32 mouse cellular contexts compared by ENCODE assay signal in genomic region chr9:95067037-95067436, GRCm38 (mm10).
"Had no signal": no experiment of that assay in that cellular context is flagged by ENCODE, and none has a peak within 500 bp of the region (broad histone marks: within the 10 kb centered on the region; RNA-seq: fewer than 3 reads in every experiment).

No protein-coding gene starts in this region.

- H3K4me1 ChIP-seq: limb, embryonic 12.5 days; limb, embryonic 13.5 days; liver, embryonic 12.5 days; liver, embryonic 13.5 days; liver, embryonic 15.5 days; megakaryocyte, embryonic 14.5 days; midbrain, embryonic 15.5 days; neural tube, embryonic 12.5 days had no signal

- ATAC-seq: liver, embryonic 12.5 days; liver, postnatal 0 days; lung, postnatal 0 days; midbrain, embryonic 13.5 days; midbrain, embryonic 15.5 days; midbrain, embryonic 16.5 days had no signal

- H3K27me3 ChIP-seq: limb, embryonic 12.5 days; limb, embryonic 13.5 days; limb, embryonic 15.5 days; liver, embryonic 12.5 days; liver, embryonic 13.5 days; liver, embryonic 15.5 days; lung, embryonic 15.5 days; midbrain, embryonic 12.5 days; midbrain, embryonic 13.5 days; midbrain, embryonic 15.5 days; neural tube, embryonic 12.5 days had no signal

- H3K4me2 ChIP-seq: limb, embryonic 12.5 days; limb, embryonic 13.5 days; limb, embryonic 15.5 days; liver, embryonic 11.5 days; liver, embryonic 12.5 days; liver, embryonic 13.5 days; liver, embryonic 15.5 days; lung, embryonic 14.5 days; lung, embryonic 15.5 days; midbrain, embryonic 11.5 days; midbrain, embryonic 12.5 days; midbrain, embryonic 13.5 days; midbrain, embryonic 15.5 days; neural tube, embryonic 12.5 days had no signal

- H3K9ac ChIP-seq: limb, embryonic 12.5 days; limb, embryonic 13.5 days; limb, embryonic 15.5 days; liver, embryonic 12.5 days; liver, embryonic 13.5 days; liver, embryonic 14.5 days; liver, embryonic 15.5 days; liver, postnatal 0 days; lung, embryonic 14.5 days; lung, embryonic 15.5 days; midbrain, embryonic 12.5 days; midbrain, embryonic 13.5 days; midbrain, embryonic 15.5 days; neural tube, embryonic 12.5 days had no signal

- H3K4me3 ChIP-seq: limb, embryonic 10.5 days; limb, embryonic 12.5 days; limb, embryonic 13.5 days; limb, embryonic 15.5 days; liver, embryonic 12.5 days; liver, embryonic 13.5 days; liver, embryonic 15.5 days; lung, embryonic 15.5 days; megakaryocyte, embryonic 14.5 days; midbrain, embryonic 10.5 days; midbrain, embryonic 12.5 days; midbrain, embryonic 13.5 days; midbrain, embryonic 15.5 days; myocyte; neural tube, embryonic 12.5 days had no signal

- H3K27ac ChIP-seq: limb, embryonic 10.5 days; limb, embryonic 12.5 days; limb, embryonic 13.5 days; limb, embryonic 15.5 days; liver, embryonic 12.5 days; liver, embryonic 13.5 days; liver, embryonic 14.5 days; liver, embryonic 15.5 days; lung, embryonic 15.5 days; macrophage; midbrain, embryonic 10.5 days; midbrain, embryonic 12.5 days; midbrain, embryonic 13.5 days; midbrain, embryonic 15.5 days; neural tube, embryonic 12.5 days had no signal

- DNase-seq: left cerebral cortex, postnatal 4 days; liver; liver, embryonic 13.5 days; liver, postnatal 0 days; lung, adult 18-20 months; lung, adult 2 months; lung, postnatal 10 days; lung, postnatal 14 days; lung, postnatal 36 days; lung, postnatal 4 days; midbrain, embryonic 14.5 days had no signal

- H3K9me3 ChIP-seq: limb, embryonic 10.5 days; limb, embryonic 15.5 days; liver, embryonic 12.5 days; liver, embryonic 13.5 days; liver, embryonic 15.5 days; lung, embryonic 15.5 days; midbrain, embryonic 10.5 days; midbrain, embryonic 15.5 days had no signal

- H3K36me3 ChIP-seq: limb, embryonic 10.5 days; limb, embryonic 12.5 days; limb, embryonic 13.5 days; limb, embryonic 15.5 days; liver, embryonic 12.5 days; liver, embryonic 13.5 days; liver, embryonic 15.5 days; lung, embryonic 15.5 days; midbrain, embryonic 10.5 days; midbrain, embryonic 12.5 days; midbrain, embryonic 13.5 days; midbrain, embryonic 15.5 days; neural tube, embryonic 12.5 days had no signal
